Mouse (Mus musculus) heart, postnatal 14 days (tissue): ENCODE measurements around the gene Upf3a. TPM values are rescaled to one million over a fixed set of nuclear protein-coding genes. Genes with fewer than 3 reads are reported as not detected.
"Not testable (repeated sequence)": the region's sequence is repeated elsewhere in the genome, so short reads cannot be mapped to it uniquely, and the experiment has no call there.

ENCODE experiments used
- DNase-seq, 2 experiments: peaks; one replicate each; pipeline ENCODE4 v3.0.0; 2021 to 2022
- intact Hi-C: fragments of 180-260 bp; cut with DNase I; formaldehyde crosslinking; loops from one replicate; pipeline ENCODE4 v1.15.1; 2025
- total RNA-seq, 2 experiments: library from RNA; stranded (reverse); gene quantifications; 2 replicates each; pipeline ENCODE4 v1.2.3; 2021

Upf3a gene
- total RNA-seq, 2 experiments from 2014 or later, result 12.0 to 13.3 TPM

- intact Hi-C loops, result not testable (repeated sequence)
Observed at GRCm38 (mm10) chr8:13838289-13838688, 52.9 kb downstream of the Upf3a start, which contains the start of gene AF366264. TSS of gene AF366264 (minus strand) at chr8:13838389.

GRCm38 (mm10) chr8:13843286-13843685, 57.9 kb downstream of the Upf3a start:
- DNase-seq, intact Hi-C loops: not testable (repeated sequence)

More at GRCm38 (mm10) chr8:13838289-13838688, 52.9 kb downstream of the Upf3a start, which contains the start of gene AF366264:
- DNase-seq, result not testable (repeated sequence)

Other genes starting within 250 kb of the Upf3a start
- gene 1700029H14Rik, start 223.2 kb upstream of the Upf3a start, total RNA-seq, result not detected
- 10 to 100 TPM; 22.2 to 22.6 TPM for gene Rasa3, start 108.0 kb upstream of the Upf3a start, total RNA-seq
- not detected for gene Cfap97d2, start 79.7 kb upstream of the Upf3a start, total RNA-seq
- 10 to 100 TPM; 32.3 to 33.4 TPM for gene Cdc16, start 27.9 kb upstream of the Upf3a start, total RNA-seq
- gene AF366264, start 52.8 kb downstream of the Upf3a start, total RNA-seq, result not detected
- 1 to 10 TPM; 8.3 to 8.8 TPM for gene Champ1, start 84.0 kb downstream of the Upf3a start, total RNA-seq
- 10 to 100 TPM; 11.6 to 13.4 TPM for gene Coprs, start 104.7 kb downstream of the Upf3a start, total RNA-seq